Mouse (Mus musculus) myocyte (in vitro differentiated cells): ENCODE measurements around the gene Jmjd7.

Experiments used
- E2F4 ChIP-seq: IDR thresholded peaks from one replicate; pipeline ENCODE4 v1.6.1; 2011; ENCODE audit warnings: mild to moderate bottlenecking, control low read depth, moderate library complexity; ENCODE audit not compliant: insufficient read depth
- MAX ChIP-seq: IDR thresholded peaks from one replicate; pipeline ENCODE4 v1.6.1; 2011; ENCODE audit warnings: low read depth, mild to moderate bottlenecking, control low read depth
- MYOD1 ChIP-seq, 3 experiments: IDR thresholded peaks; one replicate each; pipeline ENCODE4 v1.6.1; 2011; ENCODE audit warnings: control low read depth in 2 of 3, low read depth in 2 of 3, mild to moderate bottlenecking in 2 of 3, moderate library complexity in 1 of 3; ENCODE audit not compliant: insufficient read length in 2 of 3, control insufficient read depth in 1 of 3
- MYOG ChIP-seq, 3 experiments: IDR thresholded peaks; one replicate each; pipeline ENCODE4 v1.6.1; 2011; ENCODE audit warnings: control low read depth in 2 of 3, low read depth in 2 of 3, mild to moderate bottlenecking in 2 of 3; ENCODE audit not compliant: insufficient read length in 2 of 3, control insufficient read depth in 1 of 3, insufficient read depth in 1 of 3
- POLR2A ChIP-seq: IDR thresholded peaks from one replicate; pipeline ENCODE4 v1.6.1; 2011; ENCODE audit warnings: low read depth, mild to moderate bottlenecking, control low read depth, moderate library complexity; ENCODE audit not compliant: insufficient read length
- POLR2AphosphoS2 ChIP-seq: IDR thresholded peaks from one replicate; pipeline ENCODE4 v1.6.1; 2011; ENCODE audit warnings: low read depth, control low read depth; ENCODE audit not compliant: insufficient read length
- REST ChIP-seq: IDR thresholded peaks from one replicate; pipeline ENCODE4 v1.6.1; 2011; ENCODE audit warnings: mild to moderate bottlenecking, control low read depth, moderate library complexity; ENCODE audit not compliant: insufficient read depth, insufficient read length
- TCF12 ChIP-seq: IDR thresholded peaks from one replicate; pipeline ENCODE4 v1.6.1; 2011; ENCODE audit warnings: mild to moderate bottlenecking, control low read depth; ENCODE audit not compliant: poor library complexity, insufficient read depth, severe bottlenecking
- TCF3 ChIP-seq: IDR thresholded peaks from one replicate; pipeline ENCODE4 v1.6.1; 2011; ENCODE audit warnings: low read depth, control low read depth; ENCODE audit not compliant: insufficient read length

GRCm38 (mm10) chr2:120026984-120027949, at the start of gene Jmjd7, which contains the start of gene Gm28042:
- TF ChIP-seq E2F4, result no peak
- TF ChIP-seq POLR2A, result peak; percentile 88
- no peak for TF ChIP-seq MYOD1 (IDR thresholded peaks at IDR 0.05; ENCODE audit: control insufficient read depth in 1 of 3, insufficient read length in 2 of 3, low read depth in 2 of 3)
- TF ChIP-seq MAX, result no peak
- peak; percentile 94 for TF ChIP-seq POLR2AphosphoS2
- no peak for TF ChIP-seq REST
- no peak for TF ChIP-seq TCF3
- TF ChIP-seq TCF12, result no peak
- no peak for TF ChIP-seq MYOG (IDR thresholded peaks at IDR 0.05; ENCODE audit: control insufficient read depth in 1 of 3, insufficient read depth in 1 of 3, insufficient read length in 2 of 3, low read depth in 2 of 3)
